Mouse (Mus musculus): Measurements from ENCODE around the gene Usf2. TPM values are rescaled to one million over a fixed set of nuclear protein-coding genes. Genes with fewer than 3 reads are reported as not detected.
"Not testable (repeated sequence)": the region's sequence is repeated elsewhere in the genome, so short reads cannot be mapped to it uniquely, and the experiment has no call there.

Usf2 gene
- total RNA-seq, 2 experiments from 2014 or later: 75.9 to 121 TPM

DNA sequence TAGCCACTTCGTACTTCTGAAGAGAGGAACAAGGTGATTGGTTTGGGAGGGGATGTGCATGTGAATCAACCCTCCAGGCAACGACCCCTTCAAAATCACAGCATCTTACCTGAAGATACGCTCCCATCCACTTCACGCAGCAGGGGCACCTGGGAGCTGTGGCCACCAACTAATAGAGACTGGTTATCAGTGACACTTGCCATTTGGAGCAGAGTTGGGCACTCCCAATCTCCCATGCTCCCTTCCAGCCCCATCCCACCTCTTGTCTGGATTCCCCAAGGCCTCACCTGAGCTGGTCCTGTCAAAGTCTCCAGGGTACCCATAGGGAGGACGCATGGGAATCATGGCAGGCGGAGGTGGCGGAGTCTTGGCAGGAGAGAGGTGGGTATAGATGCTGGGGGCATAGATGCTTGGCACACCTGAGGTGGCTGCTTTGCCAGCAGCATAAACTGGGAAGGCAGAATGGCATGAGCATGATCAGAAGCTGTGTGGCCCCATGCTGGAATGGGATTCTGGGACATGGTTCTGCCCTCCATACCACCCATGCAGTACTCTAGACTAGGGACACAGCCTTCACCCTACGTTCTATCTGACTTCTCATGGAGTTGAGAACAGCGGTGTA is 2.4 kb upstream of the Usf2 start:
- ATAC-seq (replicated peaks; ENCODE audit: low FRiP score, poor library complexity, severe bottlenecking): no peak

DNA sequence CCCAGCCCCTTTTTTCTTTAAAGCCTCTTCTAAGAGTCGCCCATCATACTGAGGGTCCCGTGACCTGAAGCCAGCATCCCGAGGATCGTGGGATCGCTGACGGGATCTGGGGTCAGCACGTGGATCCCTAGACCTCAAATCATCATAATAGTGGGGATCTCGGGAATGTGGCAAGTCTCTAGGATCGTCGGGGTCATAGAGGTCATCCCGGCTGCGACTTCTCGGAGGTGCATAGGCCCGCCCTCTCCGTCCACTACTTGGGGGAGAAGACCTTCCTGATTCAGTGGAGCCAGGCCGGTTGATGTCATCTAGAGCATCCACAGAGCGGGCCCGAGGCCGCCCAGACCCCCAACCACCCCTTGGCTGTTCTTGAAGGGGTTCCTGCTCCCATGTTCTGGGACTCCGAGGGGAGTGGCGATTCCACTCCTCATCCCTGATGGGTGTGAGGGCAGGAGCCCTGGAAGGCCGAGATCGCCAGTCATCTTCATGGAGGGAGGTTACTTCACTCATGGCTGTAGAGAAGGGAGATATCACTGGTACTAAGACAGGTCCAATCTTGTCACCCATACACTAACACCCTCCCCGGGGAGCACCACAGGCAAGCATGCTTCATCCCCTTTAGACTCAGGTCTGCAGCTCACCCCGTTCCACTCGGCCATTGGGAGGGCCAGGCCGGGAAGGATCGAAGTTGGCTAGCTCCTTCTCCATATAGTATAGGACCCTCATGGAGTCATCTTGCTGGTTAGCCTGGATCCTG is 1.7 kb upstream of the Usf2 start:
- no peak for ATAC-seq (replicated peaks; ENCODE audit: low FRiP score, poor library complexity, severe bottlenecking)

DNA sequence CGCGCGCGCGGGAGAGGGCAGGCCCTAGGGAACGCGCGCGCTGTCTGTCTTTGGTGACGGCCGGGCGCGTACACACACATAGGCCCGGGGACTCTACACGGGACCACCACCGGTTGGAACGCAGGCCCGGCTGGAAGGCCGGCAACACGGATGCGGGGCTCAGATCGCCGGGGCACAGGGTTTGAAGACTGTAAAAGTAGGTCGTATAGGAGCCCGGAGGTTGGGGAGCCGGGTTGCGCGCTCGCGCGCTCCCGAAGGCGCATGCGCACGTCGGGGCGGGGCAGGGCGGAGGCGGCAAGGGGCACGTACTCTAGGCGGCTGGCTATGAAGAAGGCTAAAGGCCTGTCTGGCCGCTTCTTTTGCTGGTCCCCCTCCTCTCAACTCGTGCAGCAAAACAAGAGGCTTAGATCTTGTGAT is 772 bp upstream of the Usf2 start:
- peak; percentile 76 for ATAC-seq (replicated peaks; ENCODE audit: low FRiP score, poor library complexity, severe bottlenecking)

DNA sequence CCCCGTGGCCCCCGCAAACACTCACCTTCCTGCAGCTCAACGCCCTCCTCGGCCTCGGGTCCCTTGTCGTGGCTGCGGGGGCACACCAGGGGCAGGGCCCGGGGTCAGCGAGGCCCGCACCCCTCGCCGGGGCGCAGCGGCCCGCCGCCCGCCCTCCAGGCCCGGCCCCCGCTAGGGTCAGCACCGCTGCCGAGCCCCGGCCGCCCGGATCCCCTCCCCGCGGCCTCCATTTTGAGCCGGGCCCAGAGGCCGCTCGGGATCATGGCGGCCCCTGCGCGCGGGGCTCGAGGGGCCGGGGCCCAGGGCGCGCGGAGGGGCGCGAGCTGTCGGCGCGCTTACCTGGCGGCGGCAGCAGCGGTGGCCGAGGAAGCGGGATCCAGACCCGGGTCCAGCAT is 249 bp downstream of the Usf2 start:
- ATAC-seq (replicated peaks; ENCODE audit: low FRiP score, poor library complexity, severe bottlenecking): no peak

DNA sequence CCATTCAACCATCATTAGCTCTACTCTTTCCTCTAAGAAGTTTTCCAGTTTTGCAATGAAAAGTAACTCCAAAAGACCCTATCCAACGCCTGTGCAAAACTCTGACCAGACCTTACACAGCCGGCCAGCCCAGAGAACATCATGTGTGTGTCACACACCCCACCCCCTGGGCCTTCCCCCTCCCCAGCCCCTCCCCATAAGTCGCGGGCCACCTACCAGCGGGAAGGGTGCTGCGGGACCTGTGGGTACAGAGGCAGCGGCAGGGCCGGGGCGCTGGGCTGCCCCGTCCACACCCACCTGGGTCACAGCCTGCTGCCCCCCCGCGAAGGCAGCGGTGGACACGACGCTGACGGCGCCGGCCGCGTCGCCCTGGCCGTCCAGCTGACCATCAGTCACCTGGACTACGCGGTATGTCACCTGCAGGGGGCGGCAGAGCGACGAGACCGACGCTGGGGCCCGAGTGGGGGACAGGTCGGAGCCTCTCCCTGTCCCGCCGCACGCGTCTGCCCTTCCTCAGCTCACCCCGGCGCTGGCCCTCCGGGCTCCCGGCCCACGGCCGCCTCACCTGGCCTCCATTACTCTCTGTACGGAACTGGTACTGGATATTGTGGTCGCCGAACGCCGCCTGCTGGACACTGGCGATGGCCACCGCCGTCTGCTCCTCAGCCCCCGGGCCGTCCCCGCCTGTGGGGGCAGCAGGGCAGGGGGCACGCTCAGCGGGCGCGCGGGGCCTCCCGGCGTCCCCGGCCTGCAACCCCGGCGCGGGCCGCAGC is 833 bp downstream of the Usf2 start:
- peak; percentile 77 for ATAC-seq (replicated peaks; ENCODE audit: low FRiP score, poor library complexity, severe bottlenecking)

DNA sequence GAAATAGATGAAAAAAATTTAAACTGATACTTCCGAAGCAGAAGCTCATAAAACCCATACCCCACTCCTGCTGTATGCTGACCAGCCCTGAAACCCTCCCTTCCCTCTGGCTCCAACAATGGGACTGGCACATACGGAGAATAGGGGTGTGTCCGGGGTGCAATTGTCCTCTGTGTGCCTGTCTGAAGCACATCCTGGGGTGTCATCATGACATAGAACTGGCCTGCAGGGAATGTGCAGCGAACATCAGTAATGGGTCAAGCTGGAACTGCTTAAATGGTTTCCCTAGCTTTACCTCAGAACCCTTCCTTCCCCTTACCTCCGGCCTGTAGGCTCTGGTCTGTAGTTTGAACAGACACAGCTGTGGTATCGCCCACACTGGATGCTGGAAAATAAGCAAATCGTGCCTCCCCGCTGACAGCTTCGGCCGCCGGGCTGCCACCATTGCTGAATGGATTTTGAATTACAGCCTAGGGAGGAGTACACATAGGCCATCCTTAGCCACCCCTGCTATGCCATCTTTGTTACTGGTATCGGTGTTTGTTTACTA is 1.6 kb downstream of the Usf2 start:
- ATAC-seq (replicated peaks; ENCODE audit: low FRiP score, poor library complexity, severe bottlenecking): no peak

DNA sequence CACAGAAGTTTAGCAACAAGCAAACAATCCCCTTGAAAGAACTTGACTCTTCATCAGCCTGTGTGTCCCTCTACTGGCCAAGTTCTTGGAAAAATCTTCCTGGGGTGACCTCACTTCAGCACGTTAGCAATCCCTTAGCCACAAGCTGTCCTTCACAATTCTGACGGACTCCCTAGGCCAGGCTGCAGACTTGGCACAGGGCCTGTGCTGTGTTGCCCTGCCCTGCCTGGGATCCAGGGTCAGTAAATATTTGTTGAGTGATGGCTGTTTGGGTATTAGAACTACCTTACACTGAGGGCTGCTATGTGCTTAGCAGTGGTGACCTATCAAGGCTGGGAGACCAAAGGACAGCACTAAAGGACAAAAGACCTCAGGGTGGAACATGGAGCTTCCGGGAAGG is 2.6 kb downstream of the Usf2 start:
- no peak for ATAC-seq (replicated peaks; ENCODE audit: low FRiP score, poor library complexity, severe bottlenecking)

DNA sequence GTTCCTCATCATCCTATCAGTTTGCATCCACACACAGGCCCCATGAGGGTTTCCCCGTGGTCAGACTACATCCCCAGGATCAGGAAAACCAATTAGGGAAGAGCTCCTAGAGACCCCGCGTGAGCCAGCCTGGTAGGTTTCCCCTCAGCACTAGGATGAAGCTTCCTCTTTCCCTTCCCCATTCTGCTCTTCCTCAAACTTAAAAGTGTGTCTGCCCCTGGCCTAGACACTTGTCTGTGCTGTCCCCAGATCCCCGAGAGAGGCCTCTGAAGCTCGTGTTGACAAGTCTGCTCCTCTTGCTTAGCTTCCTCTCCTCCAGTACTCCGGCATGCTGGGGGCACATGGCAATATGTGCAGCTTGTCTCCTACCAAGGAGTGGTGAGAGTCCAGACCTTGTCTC is 3.1 kb downstream of the Usf2 start:
- ATAC-seq (replicated peaks; ENCODE audit: low FRiP score, poor library complexity, severe bottlenecking): no peak

DNA sequence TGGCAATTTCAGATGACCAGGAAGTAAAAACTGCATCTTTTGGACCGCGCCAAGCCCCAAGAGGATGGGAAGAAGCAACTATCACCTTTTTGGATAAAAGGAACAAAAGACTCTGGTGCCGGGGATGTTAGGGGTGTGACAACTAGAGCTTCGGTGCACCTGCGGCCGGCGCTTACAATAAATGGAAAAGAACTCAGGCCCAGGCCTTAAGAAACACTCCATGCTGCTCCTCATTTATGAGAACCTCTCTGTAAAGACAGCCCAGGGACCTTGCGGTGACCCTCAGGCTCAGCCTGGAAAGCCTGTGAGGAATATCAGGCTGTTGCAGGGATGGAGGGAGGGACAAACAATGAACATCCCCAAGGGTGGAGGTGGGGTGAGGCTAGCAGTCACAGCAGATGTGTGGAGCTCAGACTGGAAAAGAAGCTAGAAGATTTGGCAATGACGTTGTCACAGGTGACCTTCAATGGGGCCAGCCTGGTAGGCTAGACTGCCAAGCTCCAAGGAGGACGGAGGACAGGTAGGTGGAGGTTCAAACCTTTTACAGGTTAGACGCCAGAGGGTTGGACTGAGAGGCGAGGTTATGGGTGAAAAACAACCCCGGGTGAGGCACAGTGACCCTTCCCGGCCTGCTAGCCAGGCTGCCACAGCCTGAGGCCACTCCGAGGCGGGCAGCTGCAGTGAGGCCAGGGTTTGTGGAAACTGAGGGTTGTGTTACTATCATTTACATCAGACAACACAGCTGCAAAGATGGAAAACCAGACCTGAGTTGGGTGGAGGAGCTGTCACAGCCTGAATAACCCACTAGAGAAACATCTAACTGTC is 4.0 kb downstream of the Usf2 start:
- no peak for ATAC-seq (replicated peaks; ENCODE audit: low FRiP score, poor library complexity, severe bottlenecking)

DNA sequence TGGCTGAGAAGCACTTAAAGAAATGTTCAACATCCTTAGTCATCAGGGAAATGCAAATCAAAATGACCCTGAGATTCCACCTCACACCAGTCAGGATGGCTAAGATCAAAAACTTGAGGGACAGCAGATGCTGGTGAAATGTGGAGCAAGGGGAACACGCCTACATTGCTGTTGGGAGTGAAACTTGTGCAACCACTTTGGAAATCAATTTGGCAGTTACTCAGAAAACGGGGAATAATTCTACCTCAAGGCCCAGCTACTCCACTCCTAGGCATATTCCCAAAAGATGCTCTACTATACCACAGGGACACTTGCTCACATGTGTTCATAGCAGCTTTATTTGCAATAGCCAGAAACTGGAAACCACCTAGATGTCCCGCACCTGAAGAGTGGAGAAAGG is 6.7 kb downstream of the Usf2 start:
- ATAC-seq (replicated peaks; ENCODE audit: low FRiP score, poor library complexity, severe bottlenecking): not testable (repeated sequence)

DNA sequence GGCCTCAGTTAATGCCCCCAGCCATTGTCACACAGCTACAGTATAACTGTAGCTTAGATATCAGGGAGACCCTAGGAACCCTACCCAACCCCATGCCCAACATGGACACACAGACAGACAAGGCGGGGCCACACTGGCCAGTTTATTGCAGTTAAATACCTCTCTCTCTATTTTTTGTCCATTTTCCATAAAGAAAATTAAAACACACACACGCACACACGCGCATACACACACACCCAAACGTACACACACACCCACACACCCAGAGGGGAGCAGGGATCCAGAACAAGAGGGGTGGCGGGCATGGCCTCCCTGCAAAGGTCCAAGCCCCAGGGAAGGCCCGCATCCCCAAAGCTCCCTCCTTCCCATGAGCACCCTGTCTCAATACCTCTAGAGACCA is 10.7 kb downstream of the Usf2 start:
- no peak for ATAC-seq (replicated peaks; ENCODE audit: low FRiP score, poor library complexity, severe bottlenecking)

DNA sequence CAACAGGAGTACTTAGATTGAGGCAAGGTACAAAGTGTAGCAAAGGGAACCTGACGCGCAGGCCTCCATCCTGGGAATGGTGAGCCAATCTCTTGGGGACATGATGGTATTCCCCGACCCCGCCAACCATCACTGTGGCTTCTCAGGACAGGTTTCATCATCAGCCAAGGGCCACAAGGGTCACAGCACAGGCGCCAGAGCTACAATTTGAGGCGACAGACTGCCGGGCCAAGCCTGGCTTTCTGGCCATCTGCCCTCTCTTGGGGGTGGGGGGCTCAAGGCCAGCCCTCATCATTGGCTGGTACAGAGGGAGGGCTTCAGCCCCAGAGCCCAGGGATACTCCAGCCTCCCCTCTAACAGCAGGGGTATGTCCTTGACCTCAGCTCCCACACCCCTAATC is 11.1 kb downstream of the Usf2 start:
- ATAC-seq (replicated peaks; ENCODE audit: low FRiP score, poor library complexity, severe bottlenecking): not testable (repeated sequence)

DNA sequence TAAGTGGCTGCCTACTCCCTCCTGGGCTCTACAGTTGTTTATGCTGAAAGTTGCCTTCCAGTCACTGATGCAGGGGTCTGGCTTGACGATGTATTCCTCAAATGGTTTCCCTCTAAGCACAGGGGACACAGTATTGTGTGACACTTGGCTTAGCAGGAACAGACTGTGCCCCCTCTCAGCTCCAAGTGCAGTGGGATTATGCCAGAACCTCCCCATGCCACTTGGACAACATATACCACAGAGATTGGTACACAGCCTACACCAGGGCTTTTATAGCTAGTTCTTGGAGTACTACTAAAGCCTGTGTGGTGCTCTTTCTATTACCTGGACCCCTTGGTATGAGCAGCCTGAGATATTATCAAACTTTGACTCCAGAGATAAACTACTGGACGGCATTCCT is 11.9 kb downstream of the Usf2 start:
- ATAC-seq (replicated peaks; ENCODE audit: low FRiP score, poor library complexity, severe bottlenecking): not testable (repeated sequence)

DNA sequence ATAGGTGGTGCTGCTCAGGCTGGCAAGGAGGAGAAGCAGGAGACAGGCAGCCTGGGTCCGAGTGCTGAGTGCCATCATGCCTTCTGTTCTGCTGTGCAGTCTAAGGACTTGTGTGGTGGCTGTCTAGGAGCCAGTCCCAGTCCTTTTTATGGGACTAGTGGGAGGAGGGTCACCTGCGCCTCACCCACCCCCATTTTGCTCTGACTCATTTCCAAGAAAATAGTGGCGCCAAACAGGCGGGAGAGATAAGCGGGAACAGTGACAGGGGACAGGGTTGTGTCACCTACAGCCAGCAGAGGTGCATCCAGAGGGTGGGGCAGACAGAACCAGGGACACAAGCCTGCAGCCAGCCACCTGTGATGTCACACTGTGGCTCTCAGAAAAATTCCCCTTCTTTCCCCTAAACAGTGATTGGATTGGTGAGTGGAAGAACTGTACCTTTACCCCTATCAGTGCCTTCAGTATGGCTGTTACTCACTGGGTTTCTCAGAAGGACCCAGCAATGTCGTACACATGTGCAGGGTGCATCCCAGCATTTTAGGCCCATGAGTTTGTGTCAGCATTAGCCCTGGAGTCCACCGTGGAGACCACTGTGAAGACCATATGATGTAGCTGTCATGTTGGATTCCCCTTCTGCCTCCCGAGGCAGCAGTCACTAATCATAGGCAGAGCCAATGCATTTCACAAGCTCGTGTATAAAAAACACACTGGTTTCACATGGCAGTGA is 12.5 kb downstream of the Usf2 start, which contains the start of gene Hamp:
TSS of gene Hamp (minus strand) at position 124 of the 727 bp plus-strand sequence.
- ATAC-seq (replicated peaks; ENCODE audit: low FRiP score, poor library complexity, severe bottlenecking): no peak

DNA sequence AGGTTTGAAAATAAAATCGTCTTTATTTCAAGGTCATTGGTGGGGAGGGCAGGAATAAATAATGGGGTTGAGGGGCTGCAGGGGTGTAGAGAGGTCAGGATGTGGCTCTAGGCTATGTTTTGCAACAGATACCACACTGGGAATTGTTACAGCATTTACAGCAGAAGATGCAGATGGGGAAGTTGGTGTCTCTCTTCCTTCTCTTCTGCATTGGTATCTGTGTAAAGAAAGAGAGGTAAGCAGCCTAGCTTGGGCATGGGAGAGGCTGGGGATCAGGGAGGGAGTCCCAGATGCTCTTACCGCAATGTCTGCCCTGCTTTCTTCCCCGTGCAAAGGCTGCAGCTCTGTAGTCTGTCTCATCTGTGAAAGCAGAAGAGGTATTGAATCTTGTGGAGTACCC is 14.2 kb downstream of the Usf2 start:
- not testable (repeated sequence) for ATAC-seq (replicated peaks; ENCODE audit: low FRiP score, poor library complexity, severe bottlenecking)

DNA sequence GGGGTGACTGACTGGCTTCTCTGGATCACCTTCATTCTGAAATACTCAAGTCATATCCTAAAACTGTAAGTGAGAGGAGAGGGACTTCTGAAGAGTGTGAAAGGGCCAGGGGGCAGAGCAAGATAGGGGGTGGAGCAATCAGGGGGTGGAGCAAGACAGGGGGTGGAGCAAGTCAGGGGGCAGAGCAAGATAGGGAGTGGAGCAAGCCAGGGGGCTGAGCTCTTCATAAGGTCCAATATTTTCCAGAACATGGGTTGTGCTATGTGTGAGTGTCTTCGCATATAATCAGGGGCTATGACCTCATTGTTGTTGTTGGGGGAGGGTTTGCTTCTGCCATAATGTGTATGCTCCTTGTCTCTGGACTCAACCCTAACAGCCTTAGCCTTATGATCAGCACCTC is 16.5 kb downstream of the Usf2 start:
- not testable (repeated sequence) for ATAC-seq (replicated peaks; ENCODE audit: low FRiP score, poor library complexity, severe bottlenecking)

DNA sequence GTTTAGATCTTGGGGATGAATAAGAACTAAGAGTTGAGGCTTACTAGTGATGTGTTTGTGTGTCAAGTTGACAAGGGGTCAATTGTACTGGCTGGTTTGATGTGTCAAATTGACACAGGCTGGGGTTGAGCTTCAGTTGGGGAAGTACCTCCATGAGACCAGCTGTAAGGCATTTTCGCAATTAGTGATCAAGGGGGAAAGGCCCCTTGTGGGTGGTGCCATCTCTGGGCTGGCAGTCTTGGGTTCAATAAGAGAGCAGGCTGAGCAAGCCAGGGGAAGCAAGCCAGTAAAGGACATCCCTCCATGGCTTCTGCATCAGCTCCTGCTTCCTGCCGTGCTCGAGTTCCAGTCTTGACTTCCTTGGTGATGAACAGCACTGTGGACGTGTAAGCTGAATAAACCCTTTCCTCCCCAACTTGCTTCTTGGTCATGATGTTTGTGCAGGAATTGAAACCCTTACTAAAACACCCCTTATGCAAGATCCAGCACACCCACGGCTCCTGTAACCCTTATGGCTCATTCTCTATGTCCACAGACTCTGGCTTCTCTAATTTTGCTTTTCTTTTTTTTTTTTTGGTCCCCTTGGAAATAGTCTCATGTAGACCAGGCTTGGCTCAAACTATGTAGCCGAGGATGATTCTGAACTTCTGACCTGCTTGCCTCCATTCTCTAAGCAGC is 21.0 kb downstream of the Usf2 start:
- not testable (repeated sequence) for ATAC-seq (replicated peaks; ENCODE audit: low FRiP score, poor library complexity, severe bottlenecking)

DNA sequence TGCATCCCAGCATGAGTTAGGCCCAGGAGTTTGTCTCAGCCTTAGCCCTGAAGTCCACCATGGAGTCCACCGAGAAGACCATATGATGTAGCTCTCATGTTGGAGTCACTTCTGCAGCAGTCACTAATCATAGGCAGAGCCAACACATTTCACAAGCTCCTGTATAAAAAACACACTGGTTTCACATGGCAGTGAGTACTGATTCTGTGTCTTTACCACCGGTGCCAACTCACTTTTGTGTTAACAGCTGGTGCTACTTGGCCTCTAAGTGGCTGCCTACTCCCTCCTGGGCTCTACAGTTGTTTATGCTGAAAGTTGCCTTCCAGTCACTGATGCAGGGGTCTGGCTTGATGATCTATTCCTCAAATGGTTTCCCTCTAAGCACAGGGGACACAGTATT is 32.0 kb downstream of the Usf2 start, which contains the start of gene Hamp2:
TSS of gene Hamp2 (minus strand) at position 101 of the 400 bp plus-strand sequence.
- ATAC-seq (replicated peaks; ENCODE audit: low FRiP score, poor library complexity, severe bottlenecking): not testable (repeated sequence)

All from erythroid progenitor cell, adult 5-6 weeks (primary cell).